Mouse (Mus musculus) ES-CJ7 (cell line): ENCODE data around the gene Ccnd3.
A peak's percentile ranks its signal among the peaks of the same experiment; 100 is the strongest.

ENCODE experiments used
- DNase-seq: peaks from one replicate; pipeline ENCODE4 v3.0.0; 2011; ENCODE audit warnings: low read depth, low spot score

The Ccnd3 gene

GRCm38 (mm10) chr17:47512956-47513775, 8.3 kb downstream of the Ccnd3 start:
- peak; percentile 74 for DNase-seq

DNA sequence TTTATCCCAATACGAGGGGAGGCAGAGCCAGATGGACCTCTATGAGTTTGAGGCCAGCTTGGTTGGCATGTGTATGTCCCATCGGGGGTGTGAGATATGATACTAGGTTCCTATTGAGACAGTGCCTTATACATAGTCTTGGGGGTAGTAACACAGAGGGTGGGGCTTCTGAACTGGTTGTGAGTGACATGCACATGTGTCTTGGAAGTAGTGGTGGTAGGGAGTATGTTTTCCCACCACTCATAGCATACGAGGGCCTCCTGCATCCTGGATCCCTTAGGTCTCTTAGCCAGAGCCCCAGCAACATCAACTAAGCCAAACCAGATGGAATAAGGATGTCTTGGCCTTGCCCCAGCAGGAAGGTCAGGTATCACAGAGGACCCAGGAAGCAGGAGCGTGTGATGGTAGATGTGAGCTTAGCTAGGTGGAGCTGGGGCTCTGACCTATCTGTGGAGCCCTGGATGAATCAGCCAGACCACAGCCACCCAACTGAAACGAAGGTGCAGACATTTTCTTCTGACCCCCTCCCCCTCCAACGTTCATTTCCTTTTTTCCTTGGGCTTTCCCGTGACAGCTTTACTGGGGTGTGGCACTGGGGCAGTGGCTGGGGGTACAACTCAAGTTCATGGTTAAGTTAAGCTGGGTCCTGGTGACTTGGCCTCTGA, 10.5 kb downstream of the Ccnd3 start:
- DNase-seq, result no peak

DNA sequence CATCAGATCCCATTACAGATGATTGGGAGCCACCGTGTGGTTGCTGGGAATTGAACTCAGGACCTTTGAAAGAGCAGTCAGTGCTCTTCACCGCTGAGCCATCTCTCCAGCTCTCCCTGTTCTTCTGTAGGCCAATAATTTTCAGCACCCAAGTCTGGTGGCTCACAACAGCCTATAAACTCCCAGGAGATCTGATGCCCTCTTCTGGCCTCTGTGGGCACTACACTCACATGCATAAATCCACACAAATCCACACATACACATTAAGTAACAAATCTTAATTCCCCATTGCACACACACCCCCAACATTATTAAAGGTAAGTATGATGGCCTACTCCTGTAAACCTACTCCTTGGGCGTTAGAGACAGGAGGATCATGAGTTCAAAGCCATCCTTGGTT, 11.4 kb downstream of the Ccnd3 start:
- DNase-seq, result no peak

DNA sequence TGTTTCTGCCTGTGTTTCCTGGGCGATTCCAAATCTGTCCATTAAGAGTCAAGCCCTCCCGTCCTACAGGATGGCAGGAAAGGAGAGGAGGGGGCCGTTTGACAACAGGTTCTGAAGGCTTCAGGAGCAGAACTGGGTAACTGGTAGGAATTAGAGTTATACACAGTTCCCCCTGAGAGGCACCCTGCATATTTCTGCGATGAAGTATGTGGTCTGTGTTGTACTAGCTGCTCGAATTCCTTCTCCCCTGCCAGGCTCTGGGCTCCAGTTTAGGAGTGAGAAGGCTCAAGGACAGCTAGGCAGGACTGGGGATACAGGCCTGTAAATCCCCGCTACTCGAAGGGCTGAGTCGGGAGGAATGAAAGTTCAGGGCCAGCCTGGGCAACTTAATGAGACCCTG, 13.4 kb downstream of the Ccnd3 start:
- DNase-seq, result no peak

DNA sequence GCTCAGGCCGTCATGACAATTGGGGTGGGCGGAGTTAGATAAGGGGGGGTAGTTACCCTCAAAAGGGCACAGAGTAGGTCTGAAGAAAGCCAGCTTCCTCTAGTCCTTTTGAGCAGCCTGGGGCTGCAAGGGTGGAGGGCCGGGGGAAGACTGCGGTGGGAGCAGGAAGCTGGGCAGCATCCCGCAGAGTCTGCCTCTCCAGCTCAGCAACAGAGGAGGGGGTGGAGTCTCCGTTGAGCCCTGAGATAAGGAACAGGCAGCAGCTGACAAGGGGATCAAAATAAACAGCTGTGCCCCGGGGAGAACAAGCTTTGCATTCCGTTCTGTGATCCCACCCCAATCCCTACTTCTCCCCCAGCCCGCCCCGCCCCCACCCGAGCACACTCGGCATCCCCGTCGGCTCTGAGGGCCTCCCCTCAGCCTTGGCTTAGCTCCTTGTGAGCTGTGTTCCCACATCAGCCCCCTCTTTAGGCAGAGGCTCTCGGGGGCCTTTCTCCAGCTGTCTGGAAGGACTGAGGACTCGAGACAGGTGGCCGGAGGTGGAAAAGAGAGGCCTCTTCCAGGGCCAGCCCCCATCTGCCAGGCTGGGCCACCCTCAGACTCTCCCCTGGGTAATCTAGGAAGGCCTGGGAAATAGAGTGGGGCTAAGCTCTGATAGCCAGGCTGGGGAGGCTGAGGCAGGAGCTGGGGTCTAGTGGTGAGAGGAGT, 16.9 kb downstream of the Ccnd3 start:
- DNase-seq, result peak; percentile 96

GRCm38 (mm10) chr17:47522536-47522935, 17.7 kb downstream of the Ccnd3 start:
- no peak for DNase-seq

DNA sequence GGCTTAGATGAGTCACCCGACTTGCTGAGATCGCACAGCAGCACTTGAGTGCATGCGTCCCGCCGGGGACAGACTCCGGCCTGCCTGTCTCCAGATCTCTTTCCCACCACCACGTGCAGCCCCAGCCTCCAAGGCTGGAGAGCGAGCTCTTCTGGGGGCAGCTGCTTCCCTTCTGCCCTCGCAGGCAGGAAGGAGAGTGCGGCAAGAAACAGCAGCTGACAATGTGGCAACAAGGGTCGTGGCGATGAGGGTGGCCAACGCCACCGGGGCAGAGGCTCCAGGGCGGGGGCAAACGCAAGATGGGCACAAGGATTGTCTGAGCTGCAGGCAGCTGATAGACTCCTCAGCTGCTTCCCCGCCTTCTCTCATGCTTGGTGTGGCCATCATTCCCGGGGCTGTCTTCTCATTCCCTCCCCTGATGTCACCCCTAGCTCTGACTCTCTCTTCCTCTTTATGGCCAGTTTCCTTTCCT, 18.4 kb downstream of the Ccnd3 start:
- no peak for DNase-seq

DNA sequence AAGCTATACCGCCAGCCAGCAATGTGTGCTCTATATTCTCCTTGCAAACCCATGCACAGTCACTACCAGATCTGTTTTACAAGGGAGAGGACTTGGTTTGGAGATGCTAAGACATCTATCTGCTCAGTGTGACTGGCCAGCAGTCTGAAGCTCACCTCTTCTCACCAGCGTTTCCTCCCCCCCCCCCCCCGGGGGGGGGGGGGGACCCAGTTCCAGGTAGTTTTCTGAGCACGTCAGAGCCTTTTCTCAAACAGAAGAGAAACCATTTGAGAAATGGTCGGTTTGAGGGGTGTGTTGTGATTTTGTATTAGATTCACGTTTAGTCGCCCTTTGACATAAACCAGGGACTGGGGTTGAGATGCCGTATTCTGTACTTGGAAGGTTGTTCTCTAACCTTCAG, 19.2 kb downstream of the Ccnd3 start:
- no peak for DNase-seq

- DNase-seq, result no peak
These were observed 20.1 kb downstream of the Ccnd3 start for GRCm38 (mm10) chr17:47524991-47525390.

GRCm38 (mm10) chr17:47526856-47527520, 22.1 kb downstream of the Ccnd3 start:
- no peak for DNase-seq

DNA sequence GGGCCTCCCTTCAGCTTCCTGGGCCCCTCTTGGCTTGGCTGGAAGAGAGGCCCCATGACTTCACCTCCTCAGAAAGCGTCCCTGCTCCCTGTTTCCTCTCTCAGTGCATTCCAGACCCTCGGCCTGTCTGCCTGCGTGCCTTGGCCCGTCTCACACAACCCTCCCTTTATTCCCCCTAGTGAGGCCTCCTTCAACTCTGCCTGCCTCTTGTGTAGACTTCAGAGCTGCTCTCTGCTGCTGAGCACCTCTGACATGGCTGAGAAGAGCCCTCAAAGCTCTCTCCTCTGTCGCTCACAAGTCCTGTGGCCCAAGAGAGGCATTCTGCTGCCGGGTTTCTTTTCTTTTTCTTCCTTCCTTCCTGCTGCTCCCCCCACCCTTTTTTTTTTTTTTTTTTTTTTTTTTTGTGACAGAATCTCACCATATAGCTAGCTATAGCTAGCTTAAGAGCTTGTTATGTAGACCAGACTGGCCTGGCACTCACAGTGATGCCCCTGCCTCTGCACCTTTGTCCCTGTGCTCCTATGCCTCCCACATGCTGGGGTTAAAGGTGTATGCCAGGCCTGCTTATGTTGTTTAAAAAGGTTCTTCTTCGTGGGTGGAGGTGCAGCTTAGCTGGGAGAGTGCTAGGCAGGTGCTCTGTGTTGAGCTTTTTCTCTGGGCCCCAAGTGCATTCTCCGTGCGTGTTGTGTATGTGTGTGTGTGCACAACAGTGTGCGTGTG, 22.9 kb downstream of the Ccnd3 start:
- DNase-seq, result no peak

DNA sequence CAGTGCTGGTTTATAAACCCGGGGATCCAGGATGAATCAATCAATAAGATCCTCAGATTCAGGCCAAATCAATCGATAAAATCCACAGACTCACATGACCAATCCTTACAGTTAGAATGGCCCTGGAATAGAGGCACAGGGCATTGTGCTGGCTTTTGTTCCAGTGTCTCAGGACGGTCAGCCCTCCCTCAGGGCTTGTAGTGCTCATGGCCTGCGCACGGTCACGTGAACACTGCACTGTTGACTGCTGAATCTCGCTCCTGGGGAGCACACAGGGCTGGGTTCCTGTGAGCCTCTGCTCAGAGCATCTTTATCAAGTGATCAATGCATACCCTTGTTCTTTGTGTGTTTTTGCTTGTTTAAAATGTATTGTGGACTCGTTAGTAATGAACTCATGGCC, 24.1 kb downstream of the Ccnd3 start:
- DNase-seq, result no peak

GRCm38 (mm10) chr17:47529595-47529994, 24.7 kb downstream of the Ccnd3 start:
- no peak for DNase-seq

GRCm38 (mm10) chr17:47531387-47531818, 26.6 kb downstream of the Ccnd3 start:
- peak; percentile 59 for DNase-seq

DNA sequence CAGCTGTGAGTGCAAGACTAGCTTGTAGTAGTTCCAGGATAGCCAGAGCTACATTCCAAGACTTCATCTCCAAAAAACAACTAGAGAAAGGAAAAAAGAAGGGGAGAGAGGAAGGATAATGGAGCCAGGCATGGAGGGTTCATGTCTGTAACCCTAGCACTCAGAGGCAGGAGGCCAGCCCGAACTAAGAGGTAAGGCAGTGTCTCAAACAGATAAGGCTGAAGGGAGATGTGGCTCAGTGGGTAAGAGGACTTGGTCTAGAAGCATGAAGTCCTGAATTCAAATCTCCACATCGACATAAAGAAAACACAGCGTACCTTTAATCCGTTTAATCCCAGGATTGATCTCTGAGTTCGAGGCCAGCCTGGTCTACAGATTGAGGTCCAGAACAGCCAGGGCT, 27.5 kb downstream of the Ccnd3 start:
- DNase-seq, result no peak

DNA sequence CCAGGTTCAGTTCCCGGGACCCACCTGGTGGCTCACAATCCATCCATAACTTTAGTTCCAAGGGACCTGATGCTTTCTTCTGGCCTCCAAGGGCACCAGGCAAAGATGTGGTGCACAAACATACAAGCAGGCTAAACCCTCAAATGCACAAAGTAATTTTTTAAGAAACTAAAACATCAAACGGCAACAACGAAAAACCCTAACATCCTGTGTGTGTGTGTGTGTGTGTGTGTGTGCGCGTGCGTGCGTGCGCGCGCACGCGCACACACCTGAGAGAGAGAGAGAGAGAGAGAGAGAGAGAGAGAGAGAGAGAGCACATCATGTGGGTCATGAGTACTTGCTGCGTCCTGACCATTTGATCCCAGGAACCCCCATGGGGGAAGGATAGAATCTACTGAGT, 28.8 kb downstream of the Ccnd3 start:
- DNase-seq, result no peak

GRCm38 (mm10) chr17:47535812-47536236, 31.0 kb downstream of the Ccnd3 start:
- DNase-seq, result no peak

DNA sequence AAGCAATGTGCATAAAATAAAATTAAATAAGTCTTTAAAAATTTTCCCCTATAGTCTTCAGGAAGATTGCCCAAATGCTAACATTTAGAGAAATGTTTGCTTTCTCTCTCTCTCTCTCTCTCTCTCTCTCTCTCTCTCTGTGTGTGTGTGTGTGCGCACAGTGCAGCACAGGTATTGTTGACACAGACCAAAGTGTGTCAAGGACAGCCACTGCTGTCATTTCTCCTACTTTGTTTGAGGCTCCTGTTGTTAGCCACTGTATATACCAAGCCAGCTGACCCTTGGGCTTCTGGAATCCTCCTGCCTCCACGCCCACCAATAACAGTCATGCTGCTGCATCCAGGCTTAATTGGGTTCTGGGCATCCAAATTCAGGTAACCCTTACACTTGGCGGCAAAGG, 33.2 kb downstream of the Ccnd3 start:
- DNase-seq, result no peak

- no peak for DNase-seq
These were observed 34.3 kb downstream of the Ccnd3 start for GRCm38 (mm10) chr17:47539128-47539527.

DNA sequence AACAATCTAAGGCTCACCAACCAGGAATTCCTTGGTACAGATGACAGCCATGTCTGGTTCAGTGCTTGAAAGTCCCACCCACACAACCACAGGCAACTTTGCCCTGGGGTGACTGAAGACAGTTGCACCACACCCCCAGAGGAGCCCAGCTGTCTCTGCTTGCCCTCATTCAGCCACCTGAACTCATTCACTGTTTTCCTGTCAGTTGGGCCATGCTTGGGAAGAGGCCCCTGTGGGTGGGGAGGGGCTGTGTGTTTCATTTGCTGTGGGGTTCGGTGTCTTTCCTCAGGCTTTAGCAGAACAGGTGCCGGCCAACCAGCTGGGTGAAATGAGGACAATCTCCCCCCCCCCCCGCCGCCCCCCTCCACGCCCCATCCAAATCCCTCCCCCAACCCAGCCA, 37.2 kb downstream of the Ccnd3 start:
- DNase-seq, result peak; percentile 73

- no peak for DNase-seq
These were observed 38.3 kb downstream of the Ccnd3 start for GRCm38 (mm10) chr17:47543051-47543650.
